Mouse (Mus musculus) adrenal gland, postnatal 4 days (tissue): ENCODE measurements around the gene Gm14632. TPM values are rescaled to one million over a fixed set of nuclear protein-coding genes. Genes with fewer than 3 reads are reported as not detected.
"Not testable (repeated sequence)": the region's sequence is repeated elsewhere in the genome, so short reads cannot be mapped to it uniquely, and the experiment has no call there.

Experiments
- DNase-seq, 2 experiments: peaks; one replicate each; pipeline ENCODE4 v3.0.0; 2021 to 2022; ENCODE audit warnings: low spot score in 2 of 2, mixed read lengths in 2 of 2
- long read RNA-seq, 2 experiments: library from polyadenylated mRNA; stranded (forward); transcript quantifications; one replicate each; pipeline ENCODE4 v2.0.0; 2021
- total RNA-seq, 2 experiments: library from RNA; stranded (reverse); gene quantifications; 2 replicates each; pipeline ENCODE4 v1.2.3; 2021

Gene Gm14632
- not detected for total RNA-seq
- long read RNA-seq, experiment 1, result 0 reads
- long read RNA-seq, experiment 2, result 0 reads

- DNase-seq, result not testable (repeated sequence)
Observed at GRCm38 (mm10) chrX:30329472-30329871, at the start of gene Gm14632. Gene Gm14632 (plus strand): TSS chrX:30329772.
